Mouse (Mus musculus): ENCODE measurements around the gene Creb3l2.

The Creb3l2 gene

GRCm38 (mm10) chr6:37441251-37442011 lies 515 bp downstream of the Creb3l2 start:
- peak; percentile 59 for DNase-seq (ENCODE audit: low spot score)

GRCm38 (mm10) chr6:37440491-37441250 lies 1.3 kb downstream of the Creb3l2 start:
- DNase-seq (ENCODE audit: low spot score): no peak

- no peak for DNase-seq (ENCODE audit: low spot score)
Observed at GRCm38 (mm10) chr6:37439676-37440490, 2.1 kb downstream of the Creb3l2 start.

GRCm38 (mm10) chr6:37438510-37438909 lies 3.4 kb downstream of the Creb3l2 start:
- no peak for DNase-seq (ENCODE audit: low spot score)

GRCm38 (mm10) chr6:37437086-37437485 lies 4.9 kb downstream of the Creb3l2 start:
- DNase-seq (ENCODE audit: low spot score): no peak

GRCm38 (mm10) chr6:37435391-37435790 lies 6.6 kb downstream of the Creb3l2 start:
- DNase-seq (ENCODE audit: low spot score): no peak

- no peak for DNase-seq (ENCODE audit: low spot score)
Observed at GRCm38 (mm10) chr6:37429849-37430470, 12.0 kb downstream of the Creb3l2 start.

GRCm38 (mm10) chr6:37428947-37429346 lies 13.0 kb downstream of the Creb3l2 start:
- DNase-seq (ENCODE audit: low spot score): no peak

GRCm38 (mm10) chr6:37428044-37428443 lies 13.9 kb downstream of the Creb3l2 start:
- no peak for DNase-seq (ENCODE audit: low spot score)

- no peak for DNase-seq (ENCODE audit: low spot score)
Observed at GRCm38 (mm10) chr6:37426615-37427014, 15.3 kb downstream of the Creb3l2 start.

- no peak for DNase-seq (ENCODE audit: low spot score)
Observed at GRCm38 (mm10) chr6:37425833-37426232, 16.1 kb downstream of the Creb3l2 start.

- no peak for DNase-seq (ENCODE audit: low spot score)
Observed at GRCm38 (mm10) chr6:37425075-37425474, 16.9 kb downstream of the Creb3l2 start.

GRCm38 (mm10) chr6:37424374-37424773 lies 17.6 kb downstream of the Creb3l2 start:
- DNase-seq (ENCODE audit: low spot score): peak; percentile 26

GRCm38 (mm10) chr6:37423386-37423785 lies 18.6 kb downstream of the Creb3l2 start:
- DNase-seq (ENCODE audit: low spot score): no peak

GRCm38 (mm10) chr6:37421124-37421523 lies 20.8 kb downstream of the Creb3l2 start:
- DNase-seq (ENCODE audit: low spot score): no peak

- peak; percentile 57 for DNase-seq (ENCODE audit: low spot score)
Observed at GRCm38 (mm10) chr6:37419445-37419941, 22.5 kb downstream of the Creb3l2 start.

- DNase-seq (ENCODE audit: low spot score): peak; percentile 44
Observed at GRCm38 (mm10) chr6:37418931-37419330, 23.0 kb downstream of the Creb3l2 start.

- no peak for DNase-seq (ENCODE audit: low spot score)
Observed at GRCm38 (mm10) chr6:37416743-37417142, 25.2 kb downstream of the Creb3l2 start.

- no peak for DNase-seq (ENCODE audit: low spot score)
Observed at GRCm38 (mm10) chr6:37415505-37415904, 26.4 kb downstream of the Creb3l2 start.

GRCm38 (mm10) chr6:37415034-37415433 lies 26.9 kb downstream of the Creb3l2 start:
- DNase-seq (ENCODE audit: low spot score): peak; percentile 45

- DNase-seq (ENCODE audit: low spot score): no peak
Observed at GRCm38 (mm10) chr6:37414576-37414975, 27.4 kb downstream of the Creb3l2 start.

- DNase-seq (ENCODE audit: low spot score): no peak
Observed at GRCm38 (mm10) chr6:37411696-37412095, 30.2 kb downstream of the Creb3l2 start.
